ENCODE assay signal across 18 mouse cellular contexts in the genomic region with DNA sequence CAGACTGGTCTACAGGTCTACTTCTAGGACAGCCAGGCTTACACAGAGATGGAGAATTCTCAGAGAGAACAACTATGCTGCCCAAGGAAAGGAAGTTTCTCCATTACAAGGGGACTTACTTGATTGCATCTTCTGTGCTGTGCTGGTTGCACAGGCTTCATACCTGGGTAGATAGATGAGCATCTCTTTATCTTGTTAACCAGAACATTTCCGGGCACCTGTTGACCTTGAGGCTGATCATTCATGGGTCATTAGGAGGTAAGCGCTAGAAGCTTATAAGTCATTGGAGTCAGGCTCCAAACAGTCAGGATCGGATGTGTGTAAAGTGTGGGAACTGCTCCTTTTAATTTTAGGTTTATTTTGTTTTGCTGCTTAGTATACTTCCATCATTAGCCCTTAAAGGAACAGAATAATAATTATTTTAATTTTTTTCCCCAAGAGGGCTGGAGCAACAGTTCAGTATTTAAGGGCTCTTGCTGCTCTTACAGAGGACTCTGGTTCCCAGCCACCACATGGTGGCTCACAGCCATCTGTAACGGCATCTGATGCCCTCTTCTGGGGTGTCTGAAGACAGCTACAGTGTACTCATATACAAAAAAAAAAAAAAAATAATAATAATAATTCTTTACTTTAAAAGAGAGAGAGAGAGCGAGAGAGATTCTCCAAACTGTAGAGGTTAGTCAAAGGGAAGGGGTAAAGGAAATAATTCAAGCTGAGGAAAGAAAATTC. TPM values are rescaled to one million over a fixed set of nuclear protein-coding genes. Genes with fewer than 3 reads are reported as not detected.
DNase-seq lines count a peak whose midpoint lies in the region; ATAC-seq and TF ChIP-seq lines count a peak whose summit lies in the region.
"Had no signal": no experiment of that assay in that cellular context is flagged by ENCODE, and none has a peak within 500 bp of the region (broad histone marks: within the 10 kb centered on the region; RNA-seq: fewer than 3 reads in every experiment).

No protein-coding gene starts in this region.

- intact Hi-C loops in gastrocnemius, adult 2 months (cut with DNase I) = no loop called here
- intact Hi-C loops in gastrocnemius, postnatal 36 days (cut with DNase I) = no loop called here

- H3K4me1 ChIP-seq in liver, embryonic 14.5 days (replicated peaks; ENCODE audit: control insufficient read depth in 2 of 2, insufficient read depth in 2 of 2, low read length in 1 of 2) = 0 out of 4 replicates have a peak, but pooled peaks cover 0 to 3% of the 10 kb centered on the region in 2 experiments
- H3K4me1 ChIP-seq in ES-Bruce4 (ENCODE audit: control insufficient read depth, insufficient read depth, low read length) = peaks cover 6% of the 10 kb centered on the region
- H3K4me1 ChIP-seq in bone marrow macrophage, adult 2 months (ENCODE audit: control insufficient read depth, insufficient read depth, low read length) = peaks cover 39% of the 10 kb centered on the region

- no peak for TF ChIP-seq POLR2A in ES-Bruce4 (IDR thresholded peaks at IDR 0.05; ENCODE audit: insufficient read depth, low read length)
- TF ChIP-seq POLR2A in bone marrow macrophage, adult 2 months (IDR thresholded peaks at IDR 0.05; ENCODE audit: borderline replicate concordance, low read depth, low read length) = no peak

- no peak overlapping the region for H3K27ac ChIP-seq in gastrocnemius, adult 2 months
- no peak overlapping the region for H3K27ac ChIP-seq in liver, embryonic 14.5 days
- peak overlapping the region; percentile 67 for H3K27ac ChIP-seq in ES-Bruce4 (ENCODE audit: insufficient read depth, low read length)
- H3K27ac ChIP-seq in bone marrow macrophage, adult 2 months (ENCODE audit: insufficient read depth, low read depth, low read length) = no peak overlapping the region
- H3K27ac ChIP-seq: neural tube, embryonic 13.5 days had no signal

- 50% methylated on average over 5 of the region's 5 CpGs for WGBS in liver, embryonic 14.5 days (ENCODE audit: insufficient replicate concordance)

- no peak overlapping the region for H3K4me2 ChIP-seq in liver, embryonic 14.5 days (ENCODE audit: low read depth)
- H3K4me2 ChIP-seq: neural tube, embryonic 13.5 days had no signal

- no peaks in the 10 kb centered on the region for H3K36me3 ChIP-seq in liver, embryonic 14.5 days (replicated peaks; ENCODE audit: control insufficient read depth, insufficient read depth, low read depth)
- H3K36me3 ChIP-seq in ES-Bruce4 (ENCODE audit: control insufficient read depth, insufficient read depth, low read length, poor library complexity, severe bottlenecking) = no peaks in the 10 kb centered on the region
- H3K36me3 ChIP-seq: neural tube, embryonic 13.5 days had no signal

- no peak overlapping the region for H3K4me3 ChIP-seq in gastrocnemius, adult 2 months
- H3K4me3 ChIP-seq in liver, embryonic 14.5 days (ENCODE audit: insufficient read depth in 1 of 2, low read depth in 2 of 2, low read length in 2 of 2) = no peak overlapping the region
- no peak overlapping the region for H3K4me3 ChIP-seq in ES-Bruce4 (ENCODE audit: low read depth, low read length)
- no peak overlapping the region for H3K4me3 ChIP-seq in bone marrow macrophage, adult 2 months (ENCODE audit: insufficient read depth, low read length)
- H3K4me3 ChIP-seq: neural tube, embryonic 13.5 days had no signal

- no peaks in the 10 kb centered on the region for H3K27me3 ChIP-seq in liver, embryonic 14.5 days (ENCODE audit: control insufficient read depth, insufficient read depth, low read length)
- no peaks in the 10 kb centered on the region for H3K27me3 ChIP-seq in ES-Bruce4 (ENCODE audit: control insufficient read depth, insufficient read depth, low read length, poor library complexity, severe bottlenecking)

- DNase-seq in gastrocnemius, adult 2 months = no peak
- no peak for DNase-seq in gastrocnemius, postnatal 36 days
- no peak for DNase-seq in liver, embryonic 14.5 days (ENCODE audit: low read depth in 3 of 3, low spot score in 3 of 3)
- DNase-seq in liver = no peak
- DNase-seq in adrenal gland, adult 8-10 months = no peak
- DNase-seq: cerebellum, adult 9-11 months; embryo, embryonic 11 days; kidney, postnatal 10 days; lung, adult 18-20 months; right cerebral cortex, postnatal 14 days; thymus, postnatal 25 days had no signal

- no peaks in the 10 kb centered on the region for H3K9me3 ChIP-seq in liver, embryonic 14.5 days (ENCODE audit: control insufficient read depth, low read length)
- H3K9me3 ChIP-seq in ES-Bruce4 (replicated peaks; ENCODE audit: control insufficient read depth, insufficient read depth, low read length, poor library complexity, severe bottlenecking) = no peaks in the 10 kb centered on the region
- H3K9me3 ChIP-seq: neural tube, embryonic 13.5 days had no signal

- no peak for ATAC-seq in liver, embryonic 14.5 days (ENCODE audit: insufficient read depth)
- no peak for ATAC-seq in inflammation-experienced regulatory T-cells, adult 6 months
- ATAC-seq: activated CD4-positive, CD25-positive, alpha-beta regulatory T cell, adult 4 months; forebrain, embryonic 14.5 days had no signal

- TF ChIP-seq CTCF in gastrocnemius, adult 2 months (IDR thresholded peaks at IDR 0.05) = 0 out of 2 replicates have a peak, but pooled peaks have one; percentile 9
- TF ChIP-seq CTCF in liver, embryonic 14.5 days (IDR thresholded peaks at IDR 0.05; ENCODE audit: low read depth) = peak; percentile 19; the same call in 1 of the 2 replicates
- no peak for TF ChIP-seq CTCF in ES-Bruce4 (IDR thresholded peaks at IDR 0.05; ENCODE audit: low read depth, low read length)
- peak; percentile 27; the same call in 1 of the 2 replicates for TF ChIP-seq CTCF in bone marrow macrophage, adult 2 months (IDR thresholded peaks at IDR 0.05; ENCODE audit: low read depth, low read length)

- no peak for TF ChIP-seq EP300 in liver, embryonic 14.5 days (IDR thresholded peaks at IDR 0.05; ENCODE audit: low read depth)
- no peak for TF ChIP-seq EP300 in ES-Bruce4 (IDR thresholded peaks at IDR 0.05; ENCODE audit: insufficient read depth, low read depth, low read length)

- H3K9ac ChIP-seq in liver, embryonic 14.5 days (replicated peaks) = no peak overlapping the region
- H3K9ac ChIP-seq in ES-Bruce4 (ENCODE audit: low read depth, poor library complexity, severe bottlenecking) = no peak overlapping the region
- H3K9ac ChIP-seq: neural tube, embryonic 13.5 days had no signal

RNA-seq across cellular contexts. Expression of a gene that starts 2.5 kb away (rescaled TPM):
- total RNA-seq in gastrocnemius, adult 2 months (2021) = 1 to 10 TPM; 2.2 to 2.4 TPM
- 1 to 10 TPM; 1.8 to 2.4 TPM for total RNA-seq in gastrocnemius, postnatal 36 days (2021)
- 1.7 and 2.2 TPM in 2 replicates for polyA plus RNA-seq in liver, embryonic 14.5 days (2012; rRNA removed)
- 2.5 and 3.4 TPM in 2 replicates for polyA plus RNA-seq in liver, embryonic 14.5 days (2014; fragmentation: Nextera tagmentation; extraction: Ambion mirVana)
- 4.5 and 5.3 TPM in 2 replicates for polyA plus RNA-seq in ES-Bruce4 (2011; ENCODE audit: insufficient read depth, insufficient read length, low read depth, missing spikeins)
- 17.9 and 19.4 TPM in 2 replicates for polyA plus RNA-seq in bone marrow macrophage, adult 2 months (2012; ENCODE audit: insufficient read depth, insufficient read length, missing spikeins)
- total RNA-seq in adrenal gland, adult 8-10 months (2022) = 10 to 100 TPM; 13.4 to 16.8 (median 13.7) TPM
- polyA plus RNA-seq in inflammation-experienced regulatory T-cells, adult 6 months (2017; shearing (Covaris generic)) = 10 to 100 TPM; 10.2 to 12.1 (median 11.1) TPM

RNA-seq across cellular contexts. Expression of a gene that starts 27.3 kb away (rescaled TPM):
- 1 to 10 TPM; 4.2 to 4.7 TPM for total RNA-seq in gastrocnemius, adult 2 months (2021)
- total RNA-seq in gastrocnemius, postnatal 36 days (2021) = 1 to 10 TPM; 3.4 to 5.9 TPM
- 1.5 and 2.4 TPM in 2 replicates for polyA plus RNA-seq in liver, embryonic 14.5 days (2012; rRNA removed)
- 3.9 and 4.7 TPM in 2 replicates for polyA plus RNA-seq in liver, embryonic 14.5 days (2014; fragmentation: Nextera tagmentation; extraction: Ambion mirVana)
- 3.4 and 3.5 TPM in 2 replicates for polyA plus RNA-seq in ES-Bruce4 (2011; ENCODE audit: insufficient read depth, insufficient read length, low read depth, missing spikeins)
- polyA plus RNA-seq in bone marrow macrophage, adult 2 months (2012; ENCODE audit: insufficient read depth, insufficient read length, missing spikeins) = 167 and 174 TPM in 2 replicates
- 10 to 100 TPM in 2 of 4 experiments, 1 to 10 TPM in 2; 7.0 to 19.5 (median 13.3) TPM for total RNA-seq in adrenal gland, adult 8-10 months (2022)
- polyA plus RNA-seq in inflammation-experienced regulatory T-cells, adult 6 months (2017; shearing (Covaris generic)) = under 1 TPM in 1 of 3 experiments, not detected in 2; 0.47 TPM
- total RNA-seq: hematopoietic stem cell, adult 5-6 weeks had no signal

RNA-seq across cellular contexts. Expression of a gene that starts 27.6 kb away (rescaled TPM):
- 10 to 100 TPM; 43.6 to 45.3 TPM for total RNA-seq in gastrocnemius, adult 2 months (2021)
- total RNA-seq in gastrocnemius, postnatal 36 days (2021) = 10 to 100 TPM; 35.7 to 37.2 TPM
- polyA plus RNA-seq in liver, embryonic 14.5 days (2012; rRNA removed) = 8.3 and 11.6 TPM in 2 replicates
- polyA plus RNA-seq in liver, embryonic 14.5 days (2014; fragmentation: Nextera tagmentation; extraction: Ambion mirVana) = 21.6 and 25.6 TPM in 2 replicates
- 52.5 and 52.9 TPM in 2 replicates for polyA plus RNA-seq in ES-Bruce4 (2011; ENCODE audit: insufficient read depth, insufficient read length, low read depth, missing spikeins)
- 34.5 and 38.1 TPM in 2 replicates for polyA plus RNA-seq in bone marrow macrophage, adult 2 months (2012; ENCODE audit: insufficient read depth, insufficient read length, missing spikeins)
- total RNA-seq in adrenal gland, adult 8-10 months (2022) = 10 to 100 TPM; 72.8 to 84.0 (median 81.5) TPM
- polyA plus RNA-seq in inflammation-experienced regulatory T-cells, adult 6 months (2017; shearing (Covaris generic)) = 10 to 100 TPM; 20.6 to 30.8 (median 29.8) TPM

RNA-seq across cellular contexts. Expression of a gene that starts 39.2 kb away (rescaled TPM):
- 10 to 100 TPM; 18.6 to 24.1 TPM for total RNA-seq in gastrocnemius, adult 2 months (2021)
- total RNA-seq in gastrocnemius, postnatal 36 days (2021) = 10 to 100 TPM; 16.5 to 20.6 TPM
- polyA plus RNA-seq in liver, embryonic 14.5 days (2012; rRNA removed) = 6.1 and 7.5 TPM in 2 replicates
- 12.5 and 14.2 TPM in 2 replicates for polyA plus RNA-seq in liver, embryonic 14.5 days (2014; fragmentation: Nextera tagmentation; extraction: Ambion mirVana)
- 31.2 and 37.3 TPM in 2 replicates for polyA plus RNA-seq in ES-Bruce4 (2011; ENCODE audit: insufficient read depth, insufficient read length, low read depth, missing spikeins)
- polyA plus RNA-seq in bone marrow macrophage, adult 2 months (2012; ENCODE audit: insufficient read depth, insufficient read length, missing spikeins) = 7.7 and 12.4 TPM in 2 replicates
- total RNA-seq in adrenal gland, adult 8-10 months (2022) = 10 to 100 TPM; 15.5 to 23.6 (median 17.5) TPM
- polyA plus RNA-seq in inflammation-experienced regulatory T-cells, adult 6 months (2017; shearing (Covaris generic)) = 10 to 100 TPM; 18.9 to 34.9 (median 32.5) TPM

Comparison
In these comparisons a context has a peak if more than half of its experiments do, and no peak if none do; other contexts are left out.
1. RNA of a gene that starts 27.3 kb away (polyA plus RNA-seq): 167 to 174 TPM in bone marrow macrophage, adult 2 months; 1.5 to 4.7 TPM in liver, embryonic 14.5 days, 3.4 to 3.5 TPM in ES-Bruce4 and 0.47 TPM in inflammation-experienced regulatory T-cells, adult 6 months; every median in the first group is over 10 times any median in the second.